Mouse (Mus musculus) heart, adult 11 months (tissue): ENCODE measurements around the gene Gstm2.

Experiments
- DNase-seq: peaks from one replicate; pipeline ENCODE4 v3.0.0; 2022

Gene Gstm2

GRCm38 (mm10) chr3:107940524-107940923, 45.7 kb downstream of the Gstm2 start:
- DNase-seq, result no peak

- DNase-seq, result no peak
Measured at GRCm38 (mm10) chr3:107939830-107940229, 46.4 kb downstream of the Gstm2 start.

GRCm38 (mm10) chr3:107939403-107939802, 46.9 kb downstream of the Gstm2 start:
- DNase-seq, result peak; percentile 99

- DNase-seq, result no peak
Measured at GRCm38 (mm10) chr3:107935888-107936287, 50.4 kb downstream of the Gstm2 start.

GRCm38 (mm10) chr3:107935268-107935667, 51.0 kb downstream of the Gstm2 start:
- DNase-seq, result no peak

GRCm38 (mm10) chr3:107932128-107932527, 54.1 kb downstream of the Gstm2 start:
- DNase-seq, result no peak
